Mouse (Mus musculus): ENCODE measurements at regions not wholly inside any gene's neighbourhood (a gene's known extent, or its start where the extent isn't known, plus 50 kb on each side); places are given as distances from the start of the nearest gene placed in this dataset.

GRCm38 (mm10) chr11:39963705-39964104 lies 731.3 kb downstream of the Mat2b start:
- TF ChIP-seq CTCF (IDR thresholded peaks at IDR 0.05; ENCODE audit: low read depth) (no peak), EP300 (IDR thresholded peaks at IDR 0.05; ENCODE audit: low read depth) (no peak)

All from liver, postnatal 0 days (tissue).